Mouse (Mus musculus) lung, postnatal 0 days (tissue): ENCODE measurements around the gene Khdrbs2. TPM values are rescaled to one million over a fixed set of nuclear protein-coding genes. Genes with fewer than 3 reads are reported as not detected.

Experiments used
- ATAC-seq: fragments of 200-750 bp; cut with Nextera tagmentation; 2 replicates; pipeline ENCODE4 v1.8.0; 2017; ENCODE audit warnings: moderate library complexity
- DNase-seq: peaks from one replicate; pipeline ENCODE4 v3.0.0-alpha.2; 2016; ENCODE audit warnings: low spot score
- H3K27ac ChIP-seq: fragments of 300-500 bp; sonication (generic); 2 replicates; pipeline ENCODE4 v1.5.1; 2014; ENCODE audit warnings: antibody characterized with exemption, mild to moderate bottlenecking, low read length, mixed read lengths
- H3K27me3 ChIP-seq: fragments of 300-500 bp; sonication (generic); replicated peaks from 2 replicates; pipeline ENCODE4 v1.6.1; 2014; ENCODE audit warnings: low read length, mixed read lengths; ENCODE audit not compliant: insufficient read depth
- H3K36me3 ChIP-seq: fragments of 300-500 bp; sonication (generic); 2 replicates; pipeline ENCODE4 v1.6.1; 2014; ENCODE audit warnings: low read length, mixed read lengths; ENCODE audit not compliant: insufficient read depth
- H3K4me1 ChIP-seq: fragments of 300-500 bp; sonication (generic); 2 replicates; pipeline ENCODE4 v1.6.1; 2014; ENCODE audit warnings: antibody characterized with exemption, low read depth, low read length, mixed read lengths; ENCODE audit not compliant: insufficient read depth
- H3K4me2 ChIP-seq: fragments of 300-500 bp; sonication (generic); replicated peaks from 2 replicates; pipeline ENCODE4 v1.6.1; 2014; ENCODE audit warnings: low read depth, mild to moderate bottlenecking, low read length, moderate library complexity, mixed read lengths
- H3K4me3 ChIP-seq: fragments of 300-500 bp; sonication (generic); 2 replicates; pipeline ENCODE4 v1.5.1; 2014; ENCODE audit warnings: low read depth, low read length
- H3K9ac ChIP-seq: fragments of 300-500 bp; sonication (generic); replicated peaks from 2 replicates; pipeline ENCODE4 v1.6.1; 2014; ENCODE audit warnings: low read depth, mild to moderate bottlenecking
- H3K9me3 ChIP-seq: fragments of 300-500 bp; sonication (generic); 2 replicates; pipeline ENCODE4 v1.6.1; 2016; ENCODE audit warnings: low read length, mixed read lengths
- CTCF ChIP-seq: IDR thresholded peaks from 2 replicates; pipeline ENCODE4 v1.5.1; 2016; ENCODE audit warnings: antibody characterized with exemption, mild to moderate bottlenecking
- EP300 ChIP-seq: IDR thresholded peaks from 2 replicates; pipeline ENCODE4 v1.6.1; 2016; ENCODE audit warnings: antibody characterized with exemption, mild to moderate bottlenecking, control low read depth
- WGBS: fragments of 180-500 bp; shearing (Covaris S2); extraction: QIAGEN DNeasy Blood & Tissue Kit; methylation state at CpG from one replicate; pipeline ENCODE4 v1.1.7; 2014; 5-methylcytosine and 5-hydroxymethylcytosine counted together
- polyA plus RNA-seq: library from polyadenylated mRNA; unstranded; fragments of >200 nt; fragmentation: Nextera tagmentation; extraction: Ambion mirVana; gene quantifications from 2 replicates; pipeline ENCODE4 v1.2.1, GENCODE M21; 2015

Gene Khdrbs2
- polyA plus RNA-seq, 1 experiment from 2014 or later: 0.12 TPM

DNA sequence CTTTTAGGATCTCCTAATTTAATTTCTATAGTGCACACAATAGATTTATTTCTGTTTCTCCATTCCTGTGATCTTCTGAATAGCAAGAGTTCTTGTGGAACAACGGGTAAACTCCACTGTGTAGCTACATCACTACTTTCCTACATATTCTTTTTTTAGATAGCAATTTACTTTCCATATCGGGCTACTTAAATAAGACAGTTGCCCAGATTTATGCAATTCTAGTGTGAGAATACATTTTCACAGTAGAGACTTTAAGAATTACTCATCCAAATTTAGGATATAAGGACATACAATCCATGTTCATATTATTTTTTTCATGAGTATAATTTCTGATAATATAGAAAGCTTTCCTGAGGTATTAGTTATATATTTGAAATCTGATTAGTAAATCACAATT lies 175.0 kb downstream of the Khdrbs2 start:
- ATAC-seq: no peak
- TF ChIP-seq CTCF (no peak), EP300 (no peak)
- Histone ChIP-seq H3K9ac (no peak overlapping the region), H3K4me2 (no peak overlapping the region), H3K4me3 (no peak overlapping the region), H3K27me3 (no peaks in the 10 kb centered on the region), H3K9me3 (no peaks in the 10 kb centered on the region), H3K27ac (no peak overlapping the region), H3K4me1 (no peaks in the 10 kb centered on the region), H3K36me3 (no peaks in the 10 kb centered on the region)
- WGBS: 86% methylated on average over 2 of the region's 2 CpGs
- no peak for DNase-seq

DNA sequence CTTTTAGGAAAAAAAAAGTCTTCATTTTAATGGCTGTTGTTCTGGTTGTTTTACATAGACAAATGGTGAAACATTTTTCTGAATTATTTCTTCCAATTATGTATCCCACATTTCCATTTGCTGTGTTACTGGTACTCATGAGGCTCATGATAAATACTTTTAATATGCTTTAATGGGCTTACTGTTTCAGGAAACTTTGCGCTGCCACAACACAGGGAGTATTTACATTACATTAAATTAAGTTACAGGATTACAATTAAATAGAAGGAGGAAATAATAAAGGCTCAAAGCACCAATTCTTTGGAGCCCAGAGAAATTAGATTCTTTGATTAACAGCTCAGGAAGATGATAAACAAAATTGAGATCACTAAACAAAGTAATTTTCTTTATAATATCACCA lies 179.6 kb downstream of the Khdrbs2 start:
- no peak for DNase-seq
- Histone ChIP-seq H3K4me1 (no peaks in the 10 kb centered on the region), H3K4me3 (no peak overlapping the region), H3K9ac (no peak overlapping the region), H3K36me3 (no peaks in the 10 kb centered on the region), H3K9me3 (no peaks in the 10 kb centered on the region), H3K4me2 (no peak overlapping the region), H3K27me3 (no peaks in the 10 kb centered on the region), H3K27ac (no peak overlapping the region)
- TF ChIP-seq EP300 (no peak), CTCF (no peak)
- ATAC-seq: no peak
- 68% methylated on average over 1 of the region's 1 CpGs for WGBS

DNA sequence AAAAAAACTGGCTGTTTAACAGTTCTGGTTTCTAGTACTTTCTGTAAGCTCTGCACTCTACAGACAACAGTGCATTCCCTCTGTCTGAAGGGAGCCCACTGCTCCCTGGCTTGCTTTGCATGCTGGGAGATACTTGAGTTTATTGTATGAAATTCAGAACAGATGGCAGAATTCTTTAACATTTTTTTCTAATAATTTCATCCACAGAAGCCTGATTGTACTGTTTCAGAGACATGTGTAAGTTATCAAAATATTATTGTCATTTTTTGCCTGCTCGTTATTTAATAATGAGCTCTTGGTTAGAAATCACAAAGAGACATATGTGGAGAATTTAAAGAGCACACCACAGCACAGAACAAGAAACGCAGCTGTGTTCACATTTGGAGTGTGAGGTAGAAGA lies 191.0 kb downstream of the Khdrbs2 start:
- Histone ChIP-seq H3K36me3 (no peaks in the 10 kb centered on the region), H3K27ac (no peak overlapping the region), H3K4me3 (no peak overlapping the region), H3K9me3 (no peaks in the 10 kb centered on the region), H3K4me1 (no peaks in the 10 kb centered on the region), H3K9ac (no peak overlapping the region), H3K27me3 (no peaks in the 10 kb centered on the region), H3K4me2 (no peak overlapping the region)
- DNase-seq (no peak), ATAC-seq (no peak)
- 57% methylated on average over 2 of the region's 2 CpGs for WGBS
- TF ChIP-seq CTCF: no peak
- TF ChIP-seq EP300: no peak

DNA sequence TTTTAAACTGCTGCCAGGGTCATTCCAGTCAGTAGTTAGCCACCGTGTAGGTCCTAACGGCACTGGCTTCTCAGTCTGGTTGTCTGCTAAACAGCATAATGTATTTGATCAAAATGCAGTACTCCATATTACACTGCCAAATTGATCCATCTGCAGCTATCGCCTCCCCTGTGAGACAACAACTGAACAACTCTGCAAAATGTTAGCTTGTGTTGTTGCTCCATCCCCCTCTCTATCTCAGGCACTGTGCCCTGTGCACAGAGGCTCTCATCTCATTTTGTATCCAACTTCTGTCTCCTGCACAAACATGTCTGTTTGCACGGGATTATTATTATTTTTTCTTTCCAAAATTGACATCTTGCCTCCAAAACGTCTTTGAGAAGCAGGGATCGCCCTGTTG lies 225.0 kb downstream of the Khdrbs2 start:
- Histone ChIP-seq H3K27me3 (no peaks in the 10 kb centered on the region), H3K27ac (no peak overlapping the region), H3K36me3 (no peaks in the 10 kb centered on the region), H3K4me3 (no peak overlapping the region), H3K4me1 (no peaks in the 10 kb centered on the region), H3K9ac (no peak overlapping the region), H3K4me2 (no peak overlapping the region), H3K9me3 (no peaks in the 10 kb centered on the region)
- DNase-seq (no peak), ATAC-seq (no peak)
- WGBS: 71% methylated on average over 6 of the region's 6 CpGs
- no peak for TF ChIP-seq EP300
- TF ChIP-seq CTCF: no peak

DNA sequence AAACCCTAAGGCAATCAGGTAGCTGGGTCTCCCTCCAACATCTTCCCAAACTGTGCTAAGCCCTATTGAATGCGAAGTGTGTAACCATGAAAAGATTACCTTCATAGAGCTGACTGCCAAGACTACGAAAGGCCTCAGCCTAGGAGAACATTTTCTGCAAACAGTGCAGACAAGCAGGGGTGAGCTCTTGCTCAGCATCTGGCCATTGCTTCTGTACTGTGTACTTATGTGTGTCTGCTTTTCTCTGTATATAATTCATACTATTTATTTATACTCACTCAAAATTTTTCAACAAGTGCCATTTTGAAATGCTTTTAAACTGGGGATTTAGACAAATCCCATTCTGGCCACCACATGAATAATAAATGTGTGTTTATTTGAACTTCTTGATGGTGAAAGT lies 235.1 kb downstream of the Khdrbs2 start:
- no peak for DNase-seq
- WGBS: 60% methylated on average over 2 of the region's 2 CpGs
- ATAC-seq: no peak
- Histone ChIP-seq H3K4me2 (no peak overlapping the region), H3K9me3 (no peaks in the 10 kb centered on the region), H3K27me3 (no peaks in the 10 kb centered on the region), H3K4me1 (no peaks in the 10 kb centered on the region), H3K4me3 (no peak overlapping the region), H3K9ac (no peak overlapping the region), H3K27ac (no peak overlapping the region), H3K36me3 (no peaks in the 10 kb centered on the region)
- TF ChIP-seq EP300: no peak
- TF ChIP-seq CTCF: no peak

DNA sequence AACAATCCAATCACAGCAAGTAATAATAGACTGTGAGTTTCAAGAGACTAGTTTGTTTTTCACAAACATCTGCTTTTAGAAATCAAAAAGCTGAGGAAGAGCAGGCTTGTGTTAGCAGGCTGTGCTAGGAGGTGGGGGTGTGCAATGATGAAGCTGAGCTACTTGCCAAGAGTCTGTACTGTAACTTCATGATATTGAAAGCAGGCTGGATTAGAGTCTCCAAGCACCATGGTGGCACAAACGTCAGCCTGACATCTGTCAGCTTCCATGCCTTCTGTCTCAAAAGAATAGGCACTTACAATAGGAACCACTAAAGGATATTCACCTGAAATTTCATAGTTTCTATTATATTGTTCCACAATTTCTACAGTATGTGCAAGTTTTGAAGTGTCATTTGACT lies 255.9 kb downstream of the Khdrbs2 start:
- H3K9me3 ChIP-seq: no peaks in the 10 kb centered on the region
- TF ChIP-seq EP300 (no peak), CTCF (no peak)
- ATAC-seq (no peak), DNase-seq (no peak)
- no peaks in the 10 kb centered on the region for H3K4me1 ChIP-seq
- H3K36me3 ChIP-seq: no peaks in the 10 kb centered on the region
- no peak overlapping the region for H3K27ac ChIP-seq
- WGBS: 35% methylated on average over 1 of the region's 1 CpGs
- H3K27me3 ChIP-seq: no peaks in the 10 kb centered on the region
- no peak overlapping the region for H3K9ac ChIP-seq
- no peak overlapping the region for H3K4me2 ChIP-seq
- no peak overlapping the region for H3K4me3 ChIP-seq

DNA sequence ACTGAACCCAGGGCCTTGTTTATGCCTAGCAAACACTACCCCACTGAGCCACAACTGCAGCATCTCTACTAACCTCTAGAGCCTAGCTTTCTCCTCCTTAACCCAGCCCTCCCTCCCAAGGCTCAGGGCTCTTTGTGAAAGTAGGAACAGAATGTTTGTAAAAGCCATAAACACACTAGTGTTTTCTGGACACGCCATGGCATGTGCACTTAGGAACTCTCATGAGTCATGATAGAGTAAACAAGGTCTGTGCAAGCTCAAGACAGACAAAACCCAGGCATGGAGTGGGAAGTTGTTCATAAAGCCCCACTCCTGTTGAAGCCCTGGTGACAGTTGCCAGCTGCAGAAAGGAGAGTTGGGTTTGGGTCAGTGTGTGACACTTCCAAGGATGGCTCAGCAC lies 257.0 kb downstream of the Khdrbs2 start:
- TF ChIP-seq CTCF (no peak), EP300 (no peak)
- ATAC-seq (peak; percentile 50), DNase-seq (peak; percentile 7)
- Histone ChIP-seq H3K36me3 (no peaks in the 10 kb centered on the region), H3K4me1 (no peaks in the 10 kb centered on the region), H3K27ac (no peak overlapping the region), H3K27me3 (no peaks in the 10 kb centered on the region), H3K9me3 (no peaks in the 10 kb centered on the region), H3K4me3 (no peak overlapping the region), H3K4me2 (no peak overlapping the region), H3K9ac (no peak overlapping the region)
- WGBS: 15% methylated on average over 1 of the region's 1 CpGs
